Mouse (Mus musculus) adrenal gland, adult 18-20 months (tissue): Measurements from ENCODE around the gene Ncor1. TPM values are rescaled to one million over a fixed set of nuclear protein-coding genes. Genes with fewer than 3 reads are reported as not detected.
"Not testable (repeated sequence)": the region's sequence is repeated elsewhere in the genome, so short reads cannot be mapped to it uniquely, and the experiment has no call there.

Source experiments
- DNase-seq, 2 experiments: peaks; one replicate each; pipeline ENCODE4 v3.0.0; 2021 to 2022; ENCODE audit warnings: low spot score in 2 of 2
- total RNA-seq, 2 experiments: library from RNA; stranded (reverse); gene quantifications; 1 replicate in 1 of 2; 2 replicates in 1 of 2; pipeline ENCODE4 v1.2.3; 2021

Ncor1 gene
- total RNA-seq, 2 experiments from 2014 or later, result 185 to 200 TPM

GRCm38 (mm10) chr11:62462529-62462928 is 4.2 kb upstream of the Ncor1 start:
- not testable (repeated sequence) for DNase-seq

DNA sequence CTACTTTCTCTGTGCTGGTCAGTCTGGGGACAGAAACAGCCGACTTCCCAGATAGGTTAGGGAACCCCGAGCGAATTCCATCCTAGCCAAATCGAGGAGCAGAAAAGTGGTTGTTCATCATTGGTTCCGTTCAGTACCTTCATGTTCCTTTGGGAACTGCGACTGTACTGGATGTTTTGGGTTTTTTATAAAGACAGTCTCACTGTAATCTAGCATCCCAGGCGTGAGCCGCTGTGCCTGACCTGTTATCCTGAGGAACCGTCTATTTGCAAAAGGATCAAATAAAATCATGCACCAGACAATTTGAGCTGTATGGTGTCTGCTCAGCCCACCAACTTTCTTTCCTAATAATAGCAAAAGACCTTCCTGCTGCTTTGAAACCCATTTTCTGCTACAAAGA is 439 bp upstream of the Ncor1 start:
- no peak for DNase-seq

GRCm38 (mm10) chr11:62457891-62458270 is 460 bp downstream of the Ncor1 start:
- peak in 1 of 2 experiments; percentile 29 for DNase-seq

- DNase-seq, result peak; percentile 88 to 89
Measured at GRCm38 (mm10) chr11:62457241-62457890, 975 bp downstream of the Ncor1 start.

GRCm38 (mm10) chr11:62456483-62457172 is 1.7 kb downstream of the Ncor1 start:
- peak; percentile 56 to 59 for DNase-seq

- no peak for DNase-seq
Measured at GRCm38 (mm10) chr11:62456021-62456482, 2.3 kb downstream of the Ncor1 start.

GRCm38 (mm10) chr11:62455193-62455592 is 3.1 kb downstream of the Ncor1 start:
- no peak for DNase-seq

DNA sequence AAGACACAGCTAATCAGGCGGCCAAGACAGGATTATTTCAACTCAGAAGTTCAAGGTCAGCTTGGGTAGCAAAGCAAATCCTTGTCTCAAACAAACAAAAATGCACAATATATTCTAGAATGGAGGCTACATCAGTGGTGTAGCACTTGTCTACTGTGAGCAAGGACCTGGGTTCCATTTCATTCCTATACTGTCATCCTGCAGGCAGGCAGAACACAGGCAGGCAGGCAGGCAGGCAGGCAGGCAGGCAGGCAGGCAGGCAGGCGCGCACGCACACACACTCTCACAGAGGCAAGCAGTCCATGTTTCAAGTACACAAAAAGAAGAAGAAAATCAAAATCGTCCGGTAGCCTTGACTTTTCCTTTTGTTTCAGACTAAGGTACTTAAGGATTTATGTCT is 9.4 kb downstream of the Ncor1 start:
- DNase-seq, result no peak

- no peak for DNase-seq
Measured at GRCm38 (mm10) chr11:62445799-62446198, 12.5 kb downstream of the Ncor1 start.

GRCm38 (mm10) chr11:62440670-62441315 is 17.5 kb downstream of the Ncor1 start:
- no peak for DNase-seq

DNA sequence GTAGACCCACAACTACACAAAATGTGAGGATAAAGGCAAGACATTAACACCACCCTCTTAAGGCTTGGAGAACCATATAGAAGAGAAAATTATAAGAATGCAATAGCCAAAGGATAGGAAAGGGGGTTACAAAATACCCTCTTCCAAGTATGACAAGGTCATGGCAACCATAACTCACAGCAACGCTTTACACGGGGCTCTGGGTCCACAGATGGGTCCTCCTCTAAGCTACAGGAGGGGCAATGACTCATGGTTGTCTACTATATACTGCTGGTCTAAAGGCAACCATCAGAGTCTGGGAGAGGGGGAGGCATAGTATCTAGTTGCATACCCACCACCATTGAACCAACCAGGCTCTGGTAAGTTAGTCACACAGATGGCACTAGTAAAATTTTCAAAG is 26.1 kb downstream of the Ncor1 start:
- no peak for DNase-seq

- no peak for DNase-seq
Measured at GRCm38 (mm10) chr11:62427105-62427504, 31.2 kb downstream of the Ncor1 start.

- no peak for DNase-seq
Measured at GRCm38 (mm10) chr11:62426266-62426665, 32.1 kb downstream of the Ncor1 start.

- no peak for DNase-seq
Measured at GRCm38 (mm10) chr11:62424525-62424924, 33.8 kb downstream of the Ncor1 start.

- no peak for DNase-seq
Measured at GRCm38 (mm10) chr11:62415026-62415425, 43.3 kb downstream of the Ncor1 start.

GRCm38 (mm10) chr11:62409611-62410010 is 48.7 kb downstream of the Ncor1 start:
- DNase-seq, result no peak

GRCm38 (mm10) chr11:62408848-62409247 is 49.5 kb downstream of the Ncor1 start:
- DNase-seq, result no peak

GRCm38 (mm10) chr11:62396405-62396804 is 61.9 kb downstream of the Ncor1 start:
- DNase-seq, result no peak

GRCm38 (mm10) chr11:62388331-62388679 is 70.0 kb downstream of the Ncor1 start:
- no peak for DNase-seq

- no peak for DNase-seq
Measured at GRCm38 (mm10) chr11:62387608-62388330, 70.6 kb downstream of the Ncor1 start.

GRCm38 (mm10) chr11:62377202-62377851 is 81.0 kb downstream of the Ncor1 start:
- not testable (repeated sequence) for DNase-seq
